Mouse (Mus musculus) urinary bladder, postnatal 4 days (tissue): Measurements from ENCODE around the gene H2-Q10.

Experiments used
- DNase-seq, 2 experiments: peaks; one replicate each; pipeline ENCODE4 v3.0.0; 2021 to 2022; ENCODE audit warnings: low spot score in 2 of 2

H2-Q10 gene

GRCm38 (mm10) chr17:35515911-35516640 is 46.2 kb downstream of the H2-Q10 start:
- no peak for DNase-seq

GRCm38 (mm10) chr17:35516652-35517500 is 47.0 kb downstream of the H2-Q10 start, which contains the start of the genes Tcf19 and Cchcr1:
TSS of gene Tcf19 (minus strand) at chr17:35516824.
TSS of gene Cchcr1 (plus strand) at chr17:35517100.
- DNase-seq: peak; percentile 96 to 97

DNA sequence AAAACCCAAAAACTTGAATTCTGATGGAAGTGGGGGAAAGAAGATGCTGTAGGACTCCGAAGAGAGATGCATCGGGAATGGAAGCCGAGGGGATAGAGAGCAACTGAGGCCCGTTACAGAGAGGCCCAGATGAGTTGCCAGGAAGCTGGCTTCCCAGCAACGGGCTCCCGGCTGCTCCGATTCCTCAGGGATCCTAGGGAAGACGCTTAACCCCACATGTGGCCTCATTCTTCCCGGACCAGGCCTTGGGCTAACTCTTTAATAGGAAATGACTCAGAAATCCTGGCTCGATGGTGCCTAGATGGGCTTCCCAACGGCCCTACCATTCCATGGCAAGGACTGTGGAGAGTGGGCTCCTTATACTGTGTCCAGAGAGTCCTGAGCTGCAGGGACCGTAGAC is 47.6 kb downstream of the H2-Q10 start:
- DNase-seq: no peak
